Mouse (Mus musculus) bone marrow, adult 2 months (tissue): Measurements from ENCODE around the gene Mef2c. TPM values are rescaled to one million over a fixed set of nuclear protein-coding genes. Genes with fewer than 3 reads are reported as not detected.

ENCODE experiments used
- H3K27ac ChIP-seq: fragments of 200-500 bp; 2 replicates; pipeline ENCODE4 v1.5.1; 2012; ENCODE audit warnings: low read depth, mild to moderate bottlenecking, control low read depth, inconsistent platforms, low read length; ENCODE audit not compliant: control insufficient read depth, poor library complexity, insufficient read depth
- H3K4me1 ChIP-seq: fragments of 200-500 bp; 2 replicates; pipeline ENCODE4 v1.6.1; 2011; ENCODE audit warnings: low read length; ENCODE audit not compliant: control insufficient read depth, insufficient read depth
- H3K4me3 ChIP-seq: fragments of 200-500 bp; replicated peaks from 2 replicates; pipeline ENCODE3; 2011; ENCODE audit warnings: mild to moderate bottlenecking, low read depth, low read length, control low read depth; ENCODE audit not compliant: control insufficient read depth
- CTCF ChIP-seq: fragments of 200-500 bp; IDR thresholded peaks from 2 replicates; pipeline ENCODE4 v1.5.1; 2011; ENCODE audit warnings: low read length, control low read depth; ENCODE audit not compliant: control insufficient read depth, insufficient read depth
- POLR2A ChIP-seq: fragments of 200-500 bp; IDR thresholded peaks from 2 replicates; pipeline ENCODE4 v1.6.1; 2011; ENCODE audit warnings: low read depth, mild to moderate bottlenecking, control low read depth, low read length, borderline replicate concordance; ENCODE audit not compliant: control insufficient read depth
- WGBS: fragments of 180-500 bp; shearing (Covaris S2); methylation state at CpG from one replicate; pipeline ENCODE4 v1.1.7; 2018; 5-methylcytosine and 5-hydroxymethylcytosine counted together
- polyA plus RNA-seq: library from polyadenylated mRNA; stranded (reverse); fragments of >200 nt; gene quantifications from 2 replicates; pipeline ENCODE4 v1.2.4, GENCODE M21; 2011; ENCODE audit warnings: low replicate concordance; ENCODE audit not compliant: missing spikeins, insufficient read depth, insufficient read length

Gene Mef2c
- polyA plus RNA-seq, 1 experiment, result 37.8 TPM

- H3K4me3 ChIP-seq, result no peak overlapping the region
- WGBS, result 45% methylated on average over 12 of the region's 12 CpGs
- H3K4me1 ChIP-seq, result no peaks in the 10 kb centered on the region; the same call in 1 of the 2 replicates
- H3K27ac ChIP-seq, result peak overlapping the region; percentile 88
- no peak for TF ChIP-seq CTCF
- no peak for TF ChIP-seq POLR2A
Observed at GRCm38 (mm10) chr13:83649795-83650476, 146.1 kb downstream of the Mef2c start.

DNA sequence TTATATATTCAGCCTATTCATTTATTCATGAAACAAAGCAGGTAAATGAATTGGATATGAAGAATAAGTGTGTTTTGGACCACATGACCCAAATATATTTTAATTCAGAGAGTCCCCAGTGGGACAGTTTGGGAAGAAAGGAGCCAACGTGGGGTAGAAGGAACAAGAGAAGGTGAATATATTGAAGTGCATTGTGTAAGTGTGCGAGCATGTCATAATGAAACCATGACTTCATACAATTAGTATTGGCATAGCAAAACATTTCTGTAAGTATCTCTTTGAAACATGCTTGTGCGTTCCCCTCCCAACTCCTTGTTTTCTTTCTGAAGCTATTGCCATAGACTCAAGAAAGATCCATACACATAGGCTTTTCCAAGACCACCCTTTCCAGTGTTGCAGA lies 147.0 kb downstream of the Mef2c start:
- no peak overlapping the region for H3K27ac ChIP-seq
- H3K4me3 ChIP-seq, result no peak overlapping the region
- no peaks in the 10 kb centered on the region; the same call in 1 of the 2 replicates for H3K4me1 ChIP-seq
- TF ChIP-seq POLR2A, result no peak
- no peak for TF ChIP-seq CTCF
- WGBS, result 75% methylated on average over 3 of the region's 3 CpGs

- TF ChIP-seq CTCF (no peak), POLR2A (no peak)
- Histone ChIP-seq H3K27ac (no peak overlapping the region), H3K4me1 (no peaks in the 10 kb centered on the region; the same call in 1 of the 2 replicates), H3K4me3 (no peak overlapping the region)
- 60% methylated on average over 7 of the region's 7 CpGs for WGBS
Observed at GRCm38 (mm10) chr13:83651941-83652548, 148.2 kb downstream of the Mef2c start.

GRCm38 (mm10) chr13:83652560-83652959 lies 148.7 kb downstream of the Mef2c start:
- no peak for TF ChIP-seq POLR2A
- no peak for TF ChIP-seq CTCF
- Histone ChIP-seq H3K4me3 (no peak overlapping the region), H3K4me1 (no peaks in the 10 kb centered on the region; the same call in 1 of the 2 replicates), H3K27ac (no peak overlapping the region)
- 83% methylated on average over 8 of the region's 8 CpGs for WGBS

DNA sequence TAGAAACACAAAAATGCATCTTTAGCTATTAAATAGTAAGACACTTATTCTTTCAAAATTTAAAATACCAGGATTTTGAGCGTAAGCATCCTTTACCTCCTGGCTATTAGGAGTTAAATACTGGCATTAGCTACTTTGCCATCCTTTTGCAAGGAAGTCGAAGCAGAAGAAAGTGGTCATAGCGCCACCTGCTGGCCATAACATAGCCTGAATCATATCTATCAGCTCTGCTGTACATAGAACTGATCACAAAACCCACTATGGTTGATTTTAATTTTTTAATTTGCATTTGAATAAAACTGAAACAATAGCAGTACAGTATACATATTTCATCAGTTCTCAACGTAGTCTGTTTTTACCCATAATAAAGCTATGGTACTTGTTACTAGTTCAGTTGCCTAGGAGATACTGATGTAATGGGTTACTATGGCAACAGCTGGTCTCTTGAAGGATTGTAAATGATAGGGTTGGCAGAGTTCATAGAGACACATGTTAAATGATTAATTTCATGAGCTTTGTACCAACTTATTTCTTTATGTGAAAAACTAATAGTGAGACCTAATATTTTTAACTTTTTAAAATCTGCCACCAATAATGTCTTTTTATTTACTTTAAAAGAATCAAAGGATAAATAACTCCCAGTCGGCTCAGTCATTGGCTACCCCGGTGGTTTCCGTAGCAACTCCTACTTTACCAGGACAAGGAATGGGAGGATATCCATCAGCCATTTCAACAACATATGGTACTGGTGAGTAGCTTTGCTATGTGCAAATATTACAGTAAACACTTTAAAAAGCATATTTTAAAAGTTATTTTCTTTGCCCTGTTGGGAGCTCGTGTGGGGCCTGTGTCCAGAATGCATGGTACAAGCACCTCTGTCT lies 151.3 kb downstream of the Mef2c start:
- WGBS, result 52% methylated on average over 8 of the region's 8 CpGs
- H3K27ac ChIP-seq, result no peak overlapping the region
- no peak overlapping the region for H3K4me3 ChIP-seq
- H3K4me1 ChIP-seq, result no peaks in the 10 kb centered on the region
- TF ChIP-seq CTCF (peak; percentile 19; the same call in 1 of the 2 replicates), POLR2A (no peak)

GRCm38 (mm10) chr13:83656094-83656493 lies 152.3 kb downstream of the Mef2c start:
- TF ChIP-seq CTCF (no peak), POLR2A (no peak)
- WGBS, result 86% methylated on average over 7 of the region's 7 CpGs

GRCm38 (mm10) chr13:83656773-83657172 lies 152.9 kb downstream of the Mef2c start:
- no peaks in the 10 kb centered on the region for H3K4me1 ChIP-seq
- H3K27ac ChIP-seq, result no peak overlapping the region
- no peak overlapping the region for H3K4me3 ChIP-seq
- 67% methylated on average over 4 of the region's 4 CpGs for WGBS
- no peak for TF ChIP-seq POLR2A
- no peak for TF ChIP-seq CTCF

More at GRCm38 (mm10) chr13:83656094-83656493, 152.3 kb downstream of the Mef2c start:
- no peak overlapping the region for H3K27ac ChIP-seq
- no peak overlapping the region for H3K4me3 ChIP-seq
- no peaks in the 10 kb centered on the region for H3K4me1 ChIP-seq

DNA sequence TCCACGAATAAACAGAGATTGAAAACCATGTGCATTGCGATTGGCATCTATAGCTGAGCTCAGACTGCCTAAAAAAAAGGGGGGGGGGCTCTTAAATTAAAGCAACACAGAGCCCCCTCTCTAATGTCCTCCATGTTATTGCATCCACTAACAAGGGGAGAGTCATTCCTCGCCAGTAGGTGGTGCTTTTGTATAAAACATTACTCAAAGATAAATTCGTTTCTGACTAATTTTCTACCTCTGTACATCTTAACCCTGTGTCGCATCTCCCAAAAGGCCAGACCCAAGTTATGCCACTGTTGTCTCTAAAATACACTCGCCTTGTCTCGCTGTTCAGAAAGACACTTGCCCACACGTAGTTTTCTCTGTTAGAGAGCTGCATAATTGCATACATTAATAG lies 156.9 kb downstream of the Mef2c start:
- 80% methylated on average over 8 of the region's 8 CpGs for WGBS
- no peaks in the 10 kb centered on the region for H3K4me1 ChIP-seq
- H3K4me3 ChIP-seq, result no peak overlapping the region
- H3K27ac ChIP-seq, result no peak overlapping the region
- no peak for TF ChIP-seq CTCF
- TF ChIP-seq POLR2A, result no peak
